Mouse (Mus musculus) lung, embryonic 14.5 days (tissue): ENCODE data around the gene Dnal4. TPM values are rescaled to one million over a fixed set of nuclear protein-coding genes. Genes with fewer than 3 reads are reported as not detected.
A peak's percentile ranks its signal among the peaks of the same experiment; 100 is the strongest.

Experiments used
- ATAC-seq: fragments of 200-750 bp; cut with Nextera tagmentation; 2 replicates; pipeline ENCODE4 v1.8.0; 2017; ENCODE audit warnings: mild to moderate bottlenecking, moderate TSS enrichment, moderate library complexity; ENCODE audit not compliant: insufficient read depth
- DNase-seq: peaks from one replicate; pipeline ENCODE4 v3.0.0-alpha.2; 2015
- H3K27ac ChIP-seq: fragments of 300-500 bp; sonication (generic); 2 replicates; pipeline ENCODE4 v1.5.1; 2014; ENCODE audit warnings: low read depth, mild to moderate bottlenecking, moderate library complexity
- H3K27me3 ChIP-seq: fragments of 300-500 bp; sonication (generic); 2 replicates; pipeline ENCODE4 v1.6.1; 2014; ENCODE audit warnings: low read length, control low read depth; ENCODE audit not compliant: insufficient read depth
- H3K36me3 ChIP-seq: fragments of 300-500 bp; sonication (generic); 2 replicates; pipeline ENCODE4 v1.6.1; 2014; ENCODE audit warnings: control low read depth; ENCODE audit not compliant: insufficient read depth
- H3K4me1 ChIP-seq: fragments of 300-500 bp; sonication (generic); 2 replicates; pipeline ENCODE4 v1.6.1; 2014; ENCODE audit warnings: antibody characterized with exemption, control low read depth; ENCODE audit not compliant: insufficient read depth
- H3K4me2 ChIP-seq: fragments of 300-500 bp; sonication (generic); 2 replicates; pipeline ENCODE4 v1.6.1; 2014; ENCODE audit warnings: mild to moderate bottlenecking
- H3K4me3 ChIP-seq: fragments of 300-500 bp; sonication (generic); 2 replicates; pipeline ENCODE4 v1.5.1; 2014; ENCODE audit warnings: low read depth, low read length
- H3K9ac ChIP-seq: fragments of 300-500 bp; sonication (generic); 2 replicates; pipeline ENCODE4 v1.6.1; 2014
- H3K9me3 ChIP-seq: fragments of 300-500 bp; sonication (generic); 2 replicates; pipeline ENCODE4 v1.6.1; 2016; ENCODE audit warnings: low read depth, low read length, control low read depth
- CTCF ChIP-seq: IDR thresholded peaks from 2 replicates; pipeline ENCODE4 v1.5.1; 2016; ENCODE audit warnings: antibody characterized with exemption, low read depth
- WGBS: fragments of 180-500 bp; shearing (Covaris S2); extraction: QIAGEN DNeasy Blood & Tissue Kit; methylation state at CpG from one replicate; pipeline ENCODE4 v1.1.7; 2014; 5-methylcytosine and 5-hydroxymethylcytosine counted together
- polyA plus RNA-seq: library from polyadenylated mRNA; unstranded; fragments of >200 nt; fragmentation: Nextera tagmentation; extraction: Ambion mirVana; gene quantifications from 2 replicates; pipeline ENCODE4 v1.2.1, GENCODE M21; 2014

Gene Dnal4
- polyA plus RNA-seq, 1 experiment from 2014 or later = 61.0 TPM

GRCm38 (mm10) chr15:79751772-79752171 lies 25.9 kb downstream of the Dnal4 start:
- WGBS = 80% methylated on average over 17 of the region's 17 CpGs
- no peak for TF ChIP-seq CTCF

GRCm38 (mm10) chr15:79750266-79750665 lies 27.4 kb downstream of the Dnal4 start:
- Histone ChIP-seq H3K27me3 (no peaks in the 10 kb centered on the region), H3K4me2 (no peak overlapping the region), H3K9me3 (no peaks in the 10 kb centered on the region), H3K4me1 (no peaks in the 10 kb centered on the region), H3K4me3 (no peak overlapping the region), H3K36me3 (no peaks in the 10 kb centered on the region), H3K27ac (no peak overlapping the region), H3K9ac (no peak overlapping the region)
- WGBS = 83% methylated on average over 8 of the region's 8 CpGs
- no peak for DNase-seq
- no peak for ATAC-seq
- TF ChIP-seq CTCF = no peak

More at GRCm38 (mm10) chr15:79751772-79752171, 25.9 kb downstream of the Dnal4 start:
- H3K27ac ChIP-seq = no peak overlapping the region; the same call in 1 of the 2 replicates
- H3K4me3 ChIP-seq = no peak overlapping the region
- H3K27me3 ChIP-seq = no peaks in the 10 kb centered on the region
- no peaks in the 10 kb centered on the region for H3K36me3 ChIP-seq
- no peaks in the 10 kb centered on the region for H3K9me3 ChIP-seq
- ATAC-seq = no peak
- no peak overlapping the region for H3K4me2 ChIP-seq
- no peaks in the 10 kb centered on the region for H3K4me1 ChIP-seq
- DNase-seq = no peak
- H3K9ac ChIP-seq = no peak overlapping the region

DNA sequence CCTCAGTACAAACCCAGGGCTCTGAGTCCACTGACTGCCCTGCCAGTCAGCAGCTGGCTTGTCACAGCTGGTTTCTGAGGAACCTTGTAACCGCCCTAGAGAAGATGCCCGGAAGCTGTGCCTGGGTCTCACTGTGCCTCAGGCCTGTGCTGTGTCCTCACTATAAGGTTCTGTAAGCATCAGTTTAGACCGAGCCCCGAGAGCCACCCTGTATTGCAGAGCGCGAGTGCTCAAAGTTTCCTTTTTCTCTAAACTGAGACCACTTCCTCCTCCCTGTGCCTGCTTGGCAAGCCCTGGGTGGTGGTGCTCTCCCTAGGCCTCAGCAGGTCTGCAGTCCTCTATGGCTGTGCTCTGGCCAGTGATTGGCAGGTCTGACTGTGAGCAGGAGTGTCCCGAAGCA lies 28.5 kb downstream of the Dnal4 start:
- Histone ChIP-seq H3K4me3 (no peak overlapping the region), H3K27ac (no peak overlapping the region), H3K36me3 (no peaks in the 10 kb centered on the region), H3K4me2 (no peak overlapping the region), H3K9me3 (no peaks in the 10 kb centered on the region), H3K9ac (no peak overlapping the region), H3K4me1 (no peaks in the 10 kb centered on the region), H3K27me3 (no peaks in the 10 kb centered on the region)
- no peak for TF ChIP-seq CTCF
- DNase-seq (no peak), ATAC-seq (no peak)
- 85% methylated on average over 7 of the region's 7 CpGs for WGBS

DNA sequence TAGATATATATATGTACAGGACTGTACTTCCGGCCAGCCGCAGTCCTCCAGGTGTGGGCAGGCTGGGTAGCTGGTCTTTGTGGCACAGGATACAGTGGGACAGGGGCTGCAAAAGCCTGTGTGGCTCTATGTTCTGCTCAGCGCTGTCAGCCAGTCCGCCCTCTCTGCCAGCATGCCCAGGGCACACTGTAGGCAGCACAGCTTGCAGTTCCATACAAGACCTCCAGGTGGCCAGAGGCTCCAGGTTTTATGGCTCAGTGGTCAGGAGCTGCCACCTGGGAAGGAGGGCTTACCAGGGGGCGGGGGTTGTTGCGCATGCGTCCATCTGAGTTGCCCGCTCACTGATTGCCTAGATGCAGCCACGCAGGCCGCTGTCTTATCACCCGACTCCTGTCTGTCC lies 29.7 kb downstream of the Dnal4 start:
- no peak for ATAC-seq
- H3K9ac ChIP-seq = no peak overlapping the region
- TF ChIP-seq CTCF = peak; percentile 69
- no peaks in the 10 kb centered on the region for H3K27me3 ChIP-seq
- DNase-seq = peak; percentile 48
- H3K9me3 ChIP-seq = no peaks in the 10 kb centered on the region
- H3K27ac ChIP-seq = no peak overlapping the region
- no peak overlapping the region for H3K4me3 ChIP-seq
- H3K36me3 ChIP-seq = no peaks in the 10 kb centered on the region
- no peak overlapping the region for H3K4me2 ChIP-seq
- H3K4me1 ChIP-seq = 0 out of 2 replicates have a peak, but pooled peaks cover 3% of the 10 kb centered on the region
- 56% methylated on average over 11 of the region's 11 CpGs for WGBS

DNA sequence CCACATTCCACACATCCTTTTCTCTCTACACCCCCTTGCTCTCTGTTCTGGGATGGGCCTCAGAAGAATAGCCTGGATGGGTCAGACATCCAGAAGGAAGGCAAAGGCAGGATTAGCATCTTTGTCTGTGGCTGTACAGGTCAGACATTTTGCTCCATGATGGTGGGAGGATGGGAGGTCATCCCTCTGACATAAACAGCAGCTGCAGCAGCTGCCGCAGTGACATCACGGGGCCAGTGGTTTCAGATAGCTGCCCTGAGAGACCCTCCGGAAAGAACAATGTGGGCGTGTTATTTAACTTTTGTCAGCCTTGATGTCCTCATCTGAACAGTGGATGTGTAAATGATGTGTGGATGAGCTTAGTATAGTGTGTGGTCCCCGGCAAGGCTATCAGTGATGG lies 31.8 kb downstream of the Dnal4 start:
- H3K4me2 ChIP-seq = no peak overlapping the region
- WGBS = 74% methylated on average over 5 of the region's 5 CpGs
- no peak overlapping the region for H3K4me3 ChIP-seq
- H3K27ac ChIP-seq = no peak overlapping the region
- no peaks in the 10 kb centered on the region for H3K36me3 ChIP-seq
- no peak for TF ChIP-seq CTCF
- no peak for ATAC-seq
- H3K27me3 ChIP-seq = no peaks in the 10 kb centered on the region
- H3K9ac ChIP-seq = no peak overlapping the region; the same call in 1 of the 2 replicates
- H3K4me1 ChIP-seq = peaks cover 10% of the 10 kb centered on the region
- no peak for DNase-seq
- H3K9me3 ChIP-seq = no peaks in the 10 kb centered on the region

DNA sequence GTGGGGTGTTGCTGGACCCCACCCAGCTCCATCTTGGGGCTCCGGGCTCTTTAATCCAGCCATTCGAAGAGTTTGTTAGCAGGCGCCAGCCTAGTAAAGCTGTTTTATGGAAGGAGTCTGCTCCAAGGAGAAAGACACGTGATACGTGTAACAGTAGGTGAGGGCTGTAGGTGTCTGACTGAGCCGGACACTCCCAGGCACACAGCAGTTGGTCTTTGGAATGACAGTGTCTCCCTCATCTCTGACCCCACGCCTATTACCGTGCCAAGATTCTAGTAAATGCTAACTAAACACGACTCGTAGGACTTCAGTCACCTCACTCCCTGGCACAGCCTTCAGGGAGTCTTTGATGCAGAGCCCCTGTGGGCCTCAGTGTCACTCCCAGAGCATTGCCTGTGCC lies 32.3 kb downstream of the Dnal4 start:
- Histone ChIP-seq H3K36me3 (no peaks in the 10 kb centered on the region), H3K9ac (no peak overlapping the region), H3K4me2 (no peak overlapping the region), H3K4me3 (no peak overlapping the region), H3K27ac (no peak overlapping the region), H3K9me3 (no peaks in the 10 kb centered on the region), H3K4me1 (peaks cover 11% of the 10 kb centered on the region), H3K27me3 (no peaks in the 10 kb centered on the region)
- DNase-seq = no peak
- 70% methylated on average over 10 of the region's 10 CpGs for WGBS
- no peak for ATAC-seq
- TF ChIP-seq CTCF = no peak

DNA sequence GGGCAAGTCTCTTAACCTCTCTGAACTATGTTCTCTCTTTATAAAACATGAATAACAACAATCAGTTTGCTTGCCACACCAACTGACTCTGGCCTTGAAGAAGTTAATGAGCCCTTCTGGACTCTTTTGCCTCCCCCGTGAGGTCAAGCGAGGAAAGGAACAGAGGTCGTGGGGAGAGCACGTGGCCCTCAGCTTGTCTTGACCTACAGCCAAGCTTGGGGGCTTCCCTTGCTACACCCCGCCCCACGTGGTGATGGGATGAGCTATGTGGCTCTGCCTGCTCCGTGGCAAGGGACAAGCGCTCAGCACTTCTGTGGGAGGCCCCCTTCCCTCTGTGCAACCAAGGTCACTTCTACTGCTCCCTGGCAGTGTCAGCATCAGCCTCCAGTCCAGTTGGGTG lies 32.9 kb downstream of the Dnal4 start:
- 69% methylated on average over 8 of the region's 8 CpGs for WGBS
- Histone ChIP-seq H3K4me1 (peaks cover 11% of the 10 kb centered on the region), H3K36me3 (no peaks in the 10 kb centered on the region; the same call in 1 of the 2 replicates), H3K27ac (no peak overlapping the region), H3K9me3 (no peaks in the 10 kb centered on the region), H3K4me3 (no peak overlapping the region), H3K27me3 (no peaks in the 10 kb centered on the region), H3K4me2 (no peak overlapping the region), H3K9ac (no peak overlapping the region)
- no peak for DNase-seq
- TF ChIP-seq CTCF = no peak
- ATAC-seq = no peak

GRCm38 (mm10) chr15:79744001-79744400 lies 33.6 kb downstream of the Dnal4 start:
- WGBS = 94% methylated on average over 11 of the region's 11 CpGs
- ATAC-seq (no peak), DNase-seq (no peak)
- no peak overlapping the region for H3K9ac ChIP-seq
- H3K4me3 ChIP-seq = no peak overlapping the region
- H3K27ac ChIP-seq = no peak overlapping the region
- TF ChIP-seq CTCF = no peak
- H3K4me1 ChIP-seq = peaks cover 11% of the 10 kb centered on the region
- H3K27me3 ChIP-seq = no peaks in the 10 kb centered on the region
- no peak overlapping the region for H3K4me2 ChIP-seq
- H3K36me3 ChIP-seq = peaks cover 7% of the 10 kb centered on the region
- H3K9me3 ChIP-seq = no peaks in the 10 kb centered on the region
